Mouse (Mus musculus): Measurements from ENCODE around the gene Ndufa4l2. TPM values are rescaled to one million over a fixed set of nuclear protein-coding genes. Genes with fewer than 3 reads are reported as not detected.

Ndufa4l2 gene
- total and polyA plus RNA-seq, 3 experiments, result 21.8 to 26.6 TPM; not detected in 1

DNA sequence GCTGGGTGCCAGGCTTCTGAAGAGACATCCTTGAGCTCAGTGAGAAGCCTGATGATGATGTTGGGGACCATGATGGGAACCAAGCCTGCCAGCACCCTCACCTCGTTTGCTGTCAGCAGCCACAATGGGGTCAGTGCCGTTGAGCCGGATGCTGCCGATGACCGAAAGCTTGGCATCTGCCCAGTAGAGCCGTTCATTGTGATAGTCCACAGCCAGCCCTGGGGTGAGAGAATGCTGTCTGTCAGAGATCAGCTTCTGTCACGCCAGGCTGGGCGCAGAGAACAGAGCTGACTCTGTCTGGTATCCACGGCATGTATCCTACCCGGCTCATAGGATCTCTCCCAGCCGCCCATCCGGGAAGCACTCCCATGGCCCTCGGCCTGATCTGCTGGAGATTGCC lies 27.3 kb downstream of the Ndufa4l2 start:
- Histone ChIP-seq H3K9ac (ENCODE audit: control insufficient read depth, low read depth, low read length, poor library complexity, severe bottlenecking) (no peak overlapping the region), H3K79me2 (ENCODE audit: control insufficient read depth, insufficient read depth, low read length, poor library complexity) (no peaks in the 10 kb centered on the region), H3K4me1 (ENCODE audit: control insufficient read depth in 1 of 2, insufficient read depth in 2 of 2, low read length in 2 of 2) (peaks cover 0 to 6% of the 10 kb centered on the region in 2 experiments; a peak in 2 of 4 replicates), H3K27ac (ENCODE audit: control insufficient read depth, low read depth, low read length) (no peak overlapping the region), H3K9me3 (replicated peaks; ENCODE audit: insufficient read depth, low read length) (no peaks in the 10 kb centered on the region), H3K4me3 (ENCODE audit: control insufficient read depth in 1 of 2, insufficient read depth in 1 of 2, low read depth in 2 of 2, low read length in 2 of 2) (no peak overlapping the region), H3K27me3 (ENCODE audit: control insufficient read depth in 1 of 2, insufficient read depth in 2 of 2, low read length in 2 of 2) (no peaks in the 10 kb centered on the region; a peak in 1 of 4 replicates), H3K36me3 (ENCODE audit: control insufficient read depth in 1 of 2, insufficient read depth in 2 of 2, low read length in 2 of 2) (no peaks in the 10 kb centered on the region)
- TF ChIP-seq MYC (IDR thresholded peaks at IDR 0.05; ENCODE audit: low read depth, low read length), result no peak
- TF ChIP-seq CTCF (IDR thresholded peaks at IDR 0.05 in 2 of 3, conservative IDR thresholded peaks at IDR 0.05 in 1 of 3; ENCODE audit: control insufficient read depth in 1 of 3, insufficient read depth in 1 of 3, low read depth in 2 of 3, low read length in 3 of 3, poor library complexity in 1 of 3, severe bottlenecking in 1 of 3), result no peak
- no peak for TF ChIP-seq UBTF (IDR thresholded peaks at IDR 0.05; ENCODE audit: borderline replicate concordance, insufficient read depth, low read depth, low read length)
- TF ChIP-seq TCF12 (IDR thresholded peaks at IDR 0.05; ENCODE audit: low read depth, low read length), result no peak
- DNase-seq (ENCODE audit: low read depth, low spot score), result no peak

DNA sequence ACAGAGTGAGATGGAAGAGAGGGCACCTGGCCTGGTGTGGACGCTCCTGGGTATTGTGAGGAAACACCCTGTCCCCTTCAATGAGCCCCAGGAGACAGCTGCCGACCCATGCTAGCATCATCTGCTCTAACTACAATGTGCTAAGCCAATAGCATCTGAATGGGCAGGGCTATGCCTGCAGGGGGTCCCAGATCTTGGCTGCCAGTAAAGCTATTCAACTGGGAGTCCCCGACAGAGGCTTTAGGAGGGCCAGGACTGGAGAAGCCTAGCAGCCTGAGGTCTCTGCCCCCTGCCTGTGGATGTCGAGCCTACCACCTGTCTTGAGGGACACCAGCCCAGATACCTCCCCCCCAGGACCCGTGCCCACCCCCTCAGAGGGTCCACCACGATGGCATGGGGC lies 28.0 kb downstream of the Ndufa4l2 start:
- H3K27ac ChIP-seq (ENCODE audit: control insufficient read depth, low read depth, low read length), result no peak overlapping the region
- no peaks in the 10 kb centered on the region for H3K36me3 ChIP-seq (ENCODE audit: control insufficient read depth in 1 of 2, insufficient read depth in 2 of 2, low read length in 2 of 2)
- H3K4me1 ChIP-seq (ENCODE audit: control insufficient read depth in 1 of 2, insufficient read depth in 2 of 2, low read length in 2 of 2), result peaks cover 0 to 6% of the 10 kb centered on the region in 2 experiments; a peak in 2 of 4 replicates
- no peak overlapping the region for H3K9ac ChIP-seq (ENCODE audit: control insufficient read depth, low read depth, low read length, poor library complexity, severe bottlenecking)
- no peak for DNase-seq (ENCODE audit: low read depth, low spot score)
- no peaks in the 10 kb centered on the region; a peak in 1 of 4 replicates for H3K27me3 ChIP-seq (ENCODE audit: control insufficient read depth in 1 of 2, insufficient read depth in 2 of 2, low read length in 2 of 2)
- H3K4me3 ChIP-seq (ENCODE audit: control insufficient read depth in 1 of 2, insufficient read depth in 1 of 2, low read depth in 2 of 2, low read length in 2 of 2), result no peak overlapping the region
- TF ChIP-seq BHLHE40 (IDR thresholded peaks at IDR 0.05; ENCODE audit: borderline replicate concordance, low read depth, low read length), result no peak
- H3K79me2 ChIP-seq (ENCODE audit: control insufficient read depth, insufficient read depth, low read length, poor library complexity), result no peaks in the 10 kb centered on the region
- no peaks in the 10 kb centered on the region for H3K9me3 ChIP-seq (replicated peaks; ENCODE audit: insufficient read depth, low read length)

- H3K9me3 ChIP-seq (replicated peaks; ENCODE audit: insufficient read depth, low read length), result no peaks in the 10 kb centered on the region
- no peaks in the 10 kb centered on the region for H3K4me1 ChIP-seq (ENCODE audit: control insufficient read depth in 1 of 2, insufficient read depth in 2 of 2, low read length in 2 of 2)
- H3K27ac ChIP-seq (ENCODE audit: control insufficient read depth, low read depth, low read length), result no peak overlapping the region
- TF ChIP-seq NELFE (IDR thresholded peaks at IDR 0.05; ENCODE audit: low read depth, low read length) (no peak), CHD1 (IDR thresholded peaks at IDR 0.05; ENCODE audit: low read depth, low read length) (no peak)
- no peak for DNase-seq (ENCODE audit: low read depth, low spot score)
- no peaks in the 10 kb centered on the region for H3K36me3 ChIP-seq (ENCODE audit: control insufficient read depth in 1 of 2, insufficient read depth in 2 of 2, low read length in 2 of 2)
- no peak overlapping the region for H3K4me3 ChIP-seq (ENCODE audit: control insufficient read depth in 1 of 2, insufficient read depth in 1 of 2, low read depth in 2 of 2, low read length in 2 of 2)
- no peak overlapping the region for H3K9ac ChIP-seq (ENCODE audit: control insufficient read depth, low read depth, low read length, poor library complexity, severe bottlenecking)
- no peaks in the 10 kb centered on the region for H3K79me2 ChIP-seq (ENCODE audit: control insufficient read depth, insufficient read depth, low read length, poor library complexity)
- no peaks in the 10 kb centered on the region; a peak in 1 of 4 replicates for H3K27me3 ChIP-seq (ENCODE audit: control insufficient read depth in 1 of 2, insufficient read depth in 2 of 2, low read length in 2 of 2)
Observed at GRCm38 (mm10) chr10:127543916-127544315, 29.1 kb downstream of the Ndufa4l2 start.

GRCm38 (mm10) chr10:127544375-127544774 lies 29.6 kb downstream of the Ndufa4l2 start:
- Histone ChIP-seq H3K36me3 (ENCODE audit: control insufficient read depth in 1 of 2, insufficient read depth in 2 of 2, low read length in 2 of 2) (no peaks in the 10 kb centered on the region), H3K27me3 (ENCODE audit: control insufficient read depth in 1 of 2, insufficient read depth in 2 of 2, low read length in 2 of 2) (no peaks in the 10 kb centered on the region; a peak in 1 of 4 replicates), H3K9ac (ENCODE audit: control insufficient read depth, low read depth, low read length, poor library complexity, severe bottlenecking) (no peak overlapping the region), H3K4me1 (ENCODE audit: control insufficient read depth in 1 of 2, insufficient read depth in 2 of 2, low read length in 2 of 2) (no peaks in the 10 kb centered on the region), H3K27ac (ENCODE audit: control insufficient read depth, low read depth, low read length) (no peak overlapping the region), H3K4me3 (ENCODE audit: control insufficient read depth in 1 of 2, insufficient read depth in 1 of 2, low read depth in 2 of 2, low read length in 2 of 2) (no peak overlapping the region), H3K9me3 (replicated peaks; ENCODE audit: insufficient read depth, low read length) (no peaks in the 10 kb centered on the region), H3K79me2 (ENCODE audit: control insufficient read depth, insufficient read depth, low read length, poor library complexity) (no peaks in the 10 kb centered on the region)
- TF ChIP-seq TCF12 (IDR thresholded peaks at IDR 0.05; ENCODE audit: low read depth, low read length) (no peak), USF2 (IDR thresholded peaks at IDR 0.05; ENCODE audit: borderline replicate concordance in 1 of 2, insufficient read depth in 1 of 2, low read depth in 1 of 2, low read length in 2 of 2) (no peak), MAX (IDR thresholded peaks at IDR 0.05; ENCODE audit: low read length) (no peak), MYC (IDR thresholded peaks at IDR 0.05; ENCODE audit: low read depth, low read length) (no peak)
- DNase-seq (ENCODE audit: low read depth, low spot score), result no peak
